Mouse (Mus musculus): ENCODE results near the gene Elmo1. TPM values are rescaled to one million over a fixed set of nuclear protein-coding genes. Genes with fewer than 3 reads are reported as not detected.

Elmo1 gene
- total and polyA plus RNA-seq, 2 experiments from 2014 or later, result 35.2 to 36.4 TPM

DNA sequence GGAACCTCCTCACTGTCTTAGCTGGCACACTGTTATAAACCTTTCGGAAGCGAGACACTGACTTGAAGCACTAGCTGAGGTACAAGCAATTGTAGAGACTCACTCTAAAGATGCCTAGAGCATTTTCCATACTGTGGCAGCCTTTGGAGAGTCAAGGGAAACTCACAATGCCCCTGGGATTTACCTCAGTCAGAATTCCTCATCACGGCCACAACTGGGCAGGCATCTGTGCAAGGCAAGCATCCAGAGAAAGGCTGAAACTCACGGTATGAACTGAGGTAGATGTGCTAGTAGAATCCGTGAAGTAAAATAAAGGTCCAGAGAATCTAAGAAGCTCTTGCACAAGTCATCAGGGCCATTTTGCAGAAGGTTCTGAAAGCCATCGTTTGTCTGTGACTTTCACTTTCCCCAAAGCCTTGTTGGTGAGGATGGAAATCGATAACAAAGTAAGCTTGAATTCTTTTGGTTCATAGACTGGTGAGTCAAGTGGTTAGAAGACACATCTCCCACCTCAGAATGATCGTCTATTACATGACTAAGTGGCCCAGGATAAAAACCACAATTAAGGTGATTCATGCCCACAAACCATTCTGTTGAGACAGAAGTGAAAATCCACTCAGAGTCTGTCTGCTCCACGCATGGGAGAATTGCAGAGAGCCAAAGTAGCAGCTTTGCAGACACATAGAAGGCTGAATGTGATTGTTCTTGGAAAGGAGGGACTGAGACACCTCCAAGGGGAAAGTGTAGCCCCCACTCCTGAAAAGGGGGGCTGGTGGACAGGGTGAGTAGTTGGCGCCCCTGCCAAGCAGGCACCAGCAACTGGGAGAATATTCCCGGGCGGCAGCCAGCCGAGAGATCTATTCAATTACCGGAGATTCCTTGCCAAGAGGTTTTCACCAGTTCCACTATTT, 42.2 kb upstream of the Elmo1 start:
- no peak for TF ChIP-seq CTCF (IDR thresholded peaks at IDR 0.05)
- Histone ChIP-seq H3K27me3 (ENCODE audit: insufficient read depth, low read length) (no peaks in the 10 kb centered on the region), H3K36me3 (ENCODE audit: insufficient read depth, low read length) (no peaks in the 10 kb centered on the region), H3K27ac (ENCODE audit: low read depth, low read length) (no peak overlapping the region), H3K4me3 (ENCODE audit: low read depth, low read length) (no peak overlapping the region), H3K9ac (replicated peaks; ENCODE audit: low read length, poor library complexity, severe bottlenecking) (no peak overlapping the region), H3K9me3 (ENCODE audit: low read length) (no peaks in the 10 kb centered on the region), H3K4me1 (ENCODE audit: insufficient read depth, low read length) (no peaks in the 10 kb centered on the region), H3K4me2 (ENCODE audit: low read depth, low read length, poor library complexity, severe bottlenecking) (peak overlapping the region; percentile 9; the same call in 1 of the 2 replicates)
- DNase-seq (ENCODE audit: low spot score) (peak; percentile 14), ATAC-seq (ENCODE audit: low FRiP score) (no peak)
- 47% methylated on average over 14 of the region's 14 CpGs for WGBS

DNA sequence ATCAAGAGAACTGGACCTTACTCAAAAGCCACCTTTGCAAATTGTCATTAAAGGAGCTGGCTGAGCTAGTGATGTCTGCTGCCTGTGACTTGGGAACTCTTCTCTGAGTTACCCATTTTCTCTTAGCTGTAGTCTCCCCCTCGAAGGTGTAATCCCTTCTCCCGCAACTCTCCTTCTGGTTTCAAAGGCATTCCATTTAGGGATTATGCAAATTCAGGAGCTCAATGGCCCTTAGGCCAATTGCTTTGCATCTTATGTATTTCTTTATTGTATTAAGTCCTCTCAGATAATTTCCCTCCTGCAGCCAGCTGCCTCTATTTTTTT, 41.6 kb upstream of the Elmo1 start:
- no peak for TF ChIP-seq CTCF (IDR thresholded peaks at IDR 0.05)
- 8% methylated on average over 2 of the region's 2 CpGs for WGBS
- DNase-seq (ENCODE audit: low spot score) (no peak), ATAC-seq (ENCODE audit: low FRiP score) (no peak)
- H3K4me3 ChIP-seq (ENCODE audit: low read depth, low read length), result no peak overlapping the region
- H3K27me3 ChIP-seq (ENCODE audit: insufficient read depth, low read length), result no peaks in the 10 kb centered on the region
- H3K4me2 ChIP-seq (ENCODE audit: low read depth, low read length, poor library complexity, severe bottlenecking), result no peak overlapping the region
- no peaks in the 10 kb centered on the region for H3K4me1 ChIP-seq (ENCODE audit: insufficient read depth, low read length)
- no peaks in the 10 kb centered on the region for H3K9me3 ChIP-seq (ENCODE audit: low read length)
- no peaks in the 10 kb centered on the region for H3K36me3 ChIP-seq (ENCODE audit: insufficient read depth, low read length)
- H3K27ac ChIP-seq (ENCODE audit: low read depth, low read length), result no peak overlapping the region
- H3K9ac ChIP-seq (replicated peaks; ENCODE audit: low read length, poor library complexity, severe bottlenecking), result no peak overlapping the region

- 78% methylated on average over 8 of the region's 8 CpGs for WGBS
- Histone ChIP-seq H3K4me3 (ENCODE audit: low read depth, low read length) (no peak overlapping the region), H3K27me3 (ENCODE audit: insufficient read depth, low read length) (no peaks in the 10 kb centered on the region), H3K36me3 (ENCODE audit: insufficient read depth, low read length) (no peaks in the 10 kb centered on the region), H3K9ac (replicated peaks; ENCODE audit: low read length, poor library complexity, severe bottlenecking) (no peak overlapping the region), H3K4me2 (ENCODE audit: low read depth, low read length, poor library complexity, severe bottlenecking) (no peak overlapping the region), H3K27ac (ENCODE audit: low read depth, low read length) (no peak overlapping the region), H3K4me1 (ENCODE audit: insufficient read depth, low read length) (no peaks in the 10 kb centered on the region), H3K9me3 (ENCODE audit: low read length) (no peaks in the 10 kb centered on the region)
- no peak for DNase-seq (ENCODE audit: low spot score)
- ATAC-seq (ENCODE audit: low FRiP score), result no peak
- no peak for TF ChIP-seq CTCF (IDR thresholded peaks at IDR 0.05)
These were observed 40.7 kb upstream of the Elmo1 start for GRCm38 (mm10) chr13:20049654-20050053.

GRCm38 (mm10) chr13:20050149-20050548, 40.2 kb upstream of the Elmo1 start:
- Histone ChIP-seq H3K9me3 (ENCODE audit: low read length) (no peaks in the 10 kb centered on the region), H3K27me3 (ENCODE audit: insufficient read depth, low read length) (no peaks in the 10 kb centered on the region), H3K4me3 (ENCODE audit: low read depth, low read length) (no peak overlapping the region), H3K27ac (ENCODE audit: low read depth, low read length) (no peak overlapping the region), H3K4me1 (ENCODE audit: insufficient read depth, low read length) (no peaks in the 10 kb centered on the region), H3K36me3 (ENCODE audit: insufficient read depth, low read length) (no peaks in the 10 kb centered on the region), H3K4me2 (ENCODE audit: low read depth, low read length, poor library complexity, severe bottlenecking) (no peak overlapping the region), H3K9ac (replicated peaks; ENCODE audit: low read length, poor library complexity, severe bottlenecking) (no peak overlapping the region)
- no peak for TF ChIP-seq CTCF (IDR thresholded peaks at IDR 0.05)
- ATAC-seq (ENCODE audit: low FRiP score) (no peak), DNase-seq (ENCODE audit: low spot score) (no peak)
- WGBS, result 93% methylated on average over 10 of the region's 10 CpGs

DNA sequence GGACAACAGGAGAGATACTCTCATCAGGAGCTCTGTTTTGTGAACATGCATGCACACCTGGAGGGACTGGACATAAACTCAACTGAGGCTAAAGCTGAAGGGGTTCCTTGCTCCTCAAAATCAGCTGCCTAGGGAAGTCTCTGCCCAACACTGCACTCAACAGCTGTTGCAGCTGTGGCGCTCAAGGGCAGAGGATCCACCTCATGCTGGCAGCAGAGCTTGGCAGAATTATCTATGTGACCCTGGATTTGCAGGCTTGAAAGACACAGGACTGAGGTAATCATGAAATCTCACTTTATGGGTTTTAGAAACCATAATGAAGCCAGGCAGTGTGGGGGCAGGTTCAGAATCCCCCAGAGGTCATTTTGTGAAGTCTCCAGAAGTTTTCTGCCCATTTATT, 32.5 kb upstream of the Elmo1 start:
- WGBS, result 96% methylated on average over 1 of the region's 1 CpGs
- Histone ChIP-seq H3K4me1 (ENCODE audit: insufficient read depth, low read length) (no peaks in the 10 kb centered on the region), H3K27ac (ENCODE audit: low read depth, low read length) (no peak overlapping the region), H3K36me3 (ENCODE audit: insufficient read depth, low read length) (no peaks in the 10 kb centered on the region), H3K4me2 (ENCODE audit: low read depth, low read length, poor library complexity, severe bottlenecking) (no peak overlapping the region), H3K27me3 (ENCODE audit: insufficient read depth, low read length) (no peaks in the 10 kb centered on the region), H3K4me3 (ENCODE audit: low read depth, low read length) (no peak overlapping the region), H3K9ac (replicated peaks; ENCODE audit: low read length, poor library complexity, severe bottlenecking) (no peak overlapping the region), H3K9me3 (ENCODE audit: low read length) (no peaks in the 10 kb centered on the region)
- no peak for ATAC-seq (ENCODE audit: low FRiP score)
- no peak for TF ChIP-seq CTCF (IDR thresholded peaks at IDR 0.05)
- no peak for DNase-seq (ENCODE audit: low spot score)

DNA sequence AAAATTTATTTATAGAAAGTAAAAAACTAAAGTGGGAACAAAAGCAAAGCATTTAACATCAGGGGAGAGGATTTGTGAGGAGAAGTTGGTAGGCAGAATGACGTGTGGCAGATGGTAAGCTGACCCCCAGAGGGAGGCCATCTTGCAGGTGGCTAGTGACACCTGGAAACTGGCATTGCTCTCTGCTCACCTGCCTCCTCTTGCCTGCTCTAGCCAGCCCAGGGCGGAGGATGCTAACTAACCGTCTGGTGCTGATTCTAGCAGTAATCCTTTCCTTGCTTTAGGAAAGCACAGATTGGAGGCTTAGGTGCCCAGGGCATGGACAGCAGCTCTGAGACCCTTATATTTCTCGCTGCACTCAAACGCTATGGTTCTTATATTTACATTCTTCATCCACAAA, 29.4 kb upstream of the Elmo1 start:
- Histone ChIP-seq H3K27ac (ENCODE audit: low read depth, low read length) (no peak overlapping the region), H3K9ac (replicated peaks; ENCODE audit: low read length, poor library complexity, severe bottlenecking) (no peak overlapping the region), H3K36me3 (ENCODE audit: insufficient read depth, low read length) (no peaks in the 10 kb centered on the region), H3K4me2 (ENCODE audit: low read depth, low read length, poor library complexity, severe bottlenecking) (no peak overlapping the region), H3K9me3 (ENCODE audit: low read length) (no peaks in the 10 kb centered on the region), H3K27me3 (ENCODE audit: insufficient read depth, low read length) (no peaks in the 10 kb centered on the region), H3K4me3 (ENCODE audit: low read depth, low read length) (no peak overlapping the region), H3K4me1 (ENCODE audit: insufficient read depth, low read length) (no peaks in the 10 kb centered on the region)
- ATAC-seq (ENCODE audit: low FRiP score), result no peak
- 74% methylated on average over 5 of the region's 5 CpGs for WGBS
- no peak for TF ChIP-seq CTCF (IDR thresholded peaks at IDR 0.05)
- no peak for DNase-seq (ENCODE audit: low spot score)
